Mouse (Mus musculus) lung, embryonic 16.5 days (tissue): Measurements from ENCODE around the gene Psmb10. TPM values are rescaled to one million over a fixed set of nuclear protein-coding genes. Genes with fewer than 3 reads are reported as not detected.

Experiments
- ATAC-seq: fragments of 200-750 bp; cut with Nextera tagmentation; 2 replicates; pipeline ENCODE4 v1.8.0; 2017; ENCODE audit warnings: low read depth, mild to moderate bottlenecking, moderate library complexity
- H3K27ac ChIP-seq: fragments of 300-500 bp; sonication (generic); 2 replicates; pipeline ENCODE4 v1.5.1; 2014; ENCODE audit warnings: mild to moderate bottlenecking, control low read depth, low read length
- H3K27me3 ChIP-seq: fragments of 300-500 bp; sonication (generic); 2 replicates; pipeline ENCODE4 v1.6.1; 2014; ENCODE audit warnings: low read depth, low read length, mixed read lengths; ENCODE audit not compliant: control insufficient read depth, insufficient read depth
- H3K36me3 ChIP-seq: fragments of 300-500 bp; sonication (generic); 2 replicates; pipeline ENCODE4 v1.6.1; 2014; ENCODE audit warnings: low read length; ENCODE audit not compliant: control insufficient read depth, insufficient read depth
- H3K4me1 ChIP-seq: fragments of 300-500 bp; sonication (generic); replicated peaks from 2 replicates; pipeline ENCODE4 v1.6.1; 2014; ENCODE audit warnings: low read length, mixed read lengths; ENCODE audit not compliant: control insufficient read depth, insufficient read depth
- H3K4me2 ChIP-seq: fragments of 300-500 bp; sonication (generic); 2 replicates; pipeline ENCODE4 v1.6.1; 2014; ENCODE audit warnings: low read depth, low read length, control low read depth
- H3K4me3 ChIP-seq: fragments of 300-500 bp; sonication (generic); 2 replicates; pipeline ENCODE4 v1.5.1; 2014; ENCODE audit warnings: mild to moderate bottlenecking, low read length, control low read depth
- H3K9ac ChIP-seq: fragments of 300-500 bp; sonication (generic); 2 replicates; pipeline ENCODE4 v1.6.1; 2014; ENCODE audit warnings: low read length, control low read depth
- H3K9me3 ChIP-seq: fragments of 300-500 bp; sonication (generic); 2 replicates; pipeline ENCODE4 v1.6.1; 2016; ENCODE audit warnings: low read length; ENCODE audit not compliant: control insufficient read depth
- WGBS: fragments of 180-500 bp; shearing (Covaris S2); extraction: QIAGEN DNeasy Blood & Tissue Kit; methylation state at CpG from one replicate; pipeline ENCODE4 v1.1.7; 2014; 5-methylcytosine and 5-hydroxymethylcytosine counted together
- polyA plus RNA-seq: library from polyadenylated mRNA; unstranded; fragments of >200 nt; fragmentation: Nextera tagmentation; extraction: Ambion mirVana; gene quantifications from 2 replicates; pipeline ENCODE4 v1.2.1, GENCODE M21; 2015

Psmb10 gene
- polyA plus RNA-seq, 1 experiment from 2014 or later, result 39.7 TPM

DNA sequence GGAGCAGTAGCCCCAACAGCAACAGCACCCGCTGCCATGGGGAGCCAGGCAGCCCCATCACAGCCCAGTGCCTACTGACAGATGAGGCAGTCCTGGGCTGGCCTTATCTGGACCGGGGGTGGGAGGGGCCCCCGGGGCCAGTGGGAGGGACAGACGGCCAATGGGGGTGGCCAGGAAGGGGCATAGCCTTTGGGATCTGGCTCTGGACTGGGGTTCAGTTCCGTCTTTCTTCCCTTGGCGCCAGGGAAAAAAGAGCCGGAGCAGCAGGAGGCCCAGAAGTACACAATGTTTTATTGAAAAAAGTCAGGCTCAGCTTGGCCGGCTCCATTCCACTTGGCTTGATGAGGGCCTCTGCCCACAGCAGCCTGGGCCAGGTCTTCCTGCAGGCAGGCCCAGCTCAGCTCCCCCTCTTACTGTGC, 5.1 kb upstream of the Psmb10 start, which contains the start of gene Lcat:
Lcat (minus strand) TSS at position 62 of the 419 bp plus-strand sequence.
- ATAC-seq, result no peak; the same call in 1 of the 2 replicates

DNA sequence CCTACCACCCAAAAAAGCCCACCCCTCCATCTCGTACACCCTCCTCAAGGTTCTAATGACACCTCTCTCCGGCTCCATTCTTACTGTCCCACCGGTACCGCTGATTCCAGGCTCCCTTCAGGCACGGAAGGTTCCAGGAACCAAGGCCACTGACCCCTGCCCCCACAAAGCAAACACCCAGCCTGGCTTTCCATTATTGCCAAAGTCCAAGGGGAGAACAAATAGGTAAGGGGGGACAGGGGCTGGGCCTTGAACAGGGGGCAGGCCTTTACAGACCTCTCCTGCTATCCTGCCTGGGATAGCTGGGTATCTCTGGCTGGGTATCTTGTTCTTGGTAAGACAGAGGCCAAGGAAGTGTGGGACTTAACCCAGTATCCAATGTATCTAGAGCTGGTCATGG, 4.3 kb upstream of the Psmb10 start:
- no peaks in the 10 kb centered on the region for H3K27me3 ChIP-seq
- WGBS, result 82% methylated on average over 5 of the region's 5 CpGs
- H3K36me3 ChIP-seq, result peaks cover 41% of the 10 kb centered on the region

More for the DNA sequence above, 5.1 kb upstream of the Psmb10 start, which contains the start of gene Lcat:
- Histone ChIP-seq H3K36me3 (peaks cover 46% of the 10 kb centered on the region), H3K4me2 (no peak within 1 kb of the TSS), H3K27ac (no peak within 1 kb of the TSS), H3K27me3 (no peaks in the 10 kb centered on the region), H3K9ac (no peak within 1 kb of the TSS), H3K9me3 (no peaks in the 10 kb centered on the region), H3K4me1 (0 out of 2 replicates have a peak, but pooled peaks cover 2% of the 10 kb centered on the region), H3K4me3 (no peak within 1 kb of the TSS)
- 72% methylated on average over 8 of the region's 8 CpGs for WGBS

GRCm38 (mm10) chr8:105942026-105942425, 3.8 kb upstream of the Psmb10 start:
- H3K36me3 ChIP-seq, result peaks cover 38% of the 10 kb centered on the region
- ATAC-seq, result no peak
- H3K9ac ChIP-seq, result no peak overlapping the region
- H3K4me2 ChIP-seq, result no peak overlapping the region
- H3K27me3 ChIP-seq, result no peaks in the 10 kb centered on the region
- peaks cover 5% of the 10 kb centered on the region; the same call in 1 of the 2 replicates for H3K4me1 ChIP-seq
- H3K4me3 ChIP-seq, result no peak overlapping the region
- H3K27ac ChIP-seq, result no peak overlapping the region
- H3K9me3 ChIP-seq, result no peaks in the 10 kb centered on the region
- 90% methylated on average over 11 of the region's 11 CpGs for WGBS

More for the DNA sequence above, 4.3 kb upstream of the Psmb10 start:
- peaks cover 5% of the 10 kb centered on the region; the same call in 1 of the 2 replicates for H3K4me1 ChIP-seq
- no peak overlapping the region for H3K9ac ChIP-seq
- no peaks in the 10 kb centered on the region for H3K9me3 ChIP-seq
- no peak for ATAC-seq
- no peak overlapping the region for H3K27ac ChIP-seq
- H3K4me2 ChIP-seq, result no peak overlapping the region
- H3K4me3 ChIP-seq, result no peak overlapping the region

- Histone ChIP-seq H3K27me3 (no peaks in the 10 kb centered on the region), H3K36me3 (peaks cover 5% of the 10 kb centered on the region; the same call in 1 of the 2 replicates), H3K9ac (peak overlapping the region; percentile 73), H3K4me1 (peaks cover 12% of the 10 kb centered on the region), H3K27ac (peak overlapping the region; percentile 86), H3K4me3 (peak overlapping the region; percentile 80), H3K9me3 (no peaks in the 10 kb centered on the region), H3K4me2 (peak overlapping the region; percentile 72)
- ATAC-seq, result peak; percentile 32; the same call in 1 of the 2 replicates
- under 1% methylated on average over 33 of the region's 33 CpGs for WGBS
These were observed 543 bp downstream of the Psmb10 start for GRCm38 (mm10) chr8:105937496-105938305.

DNA sequence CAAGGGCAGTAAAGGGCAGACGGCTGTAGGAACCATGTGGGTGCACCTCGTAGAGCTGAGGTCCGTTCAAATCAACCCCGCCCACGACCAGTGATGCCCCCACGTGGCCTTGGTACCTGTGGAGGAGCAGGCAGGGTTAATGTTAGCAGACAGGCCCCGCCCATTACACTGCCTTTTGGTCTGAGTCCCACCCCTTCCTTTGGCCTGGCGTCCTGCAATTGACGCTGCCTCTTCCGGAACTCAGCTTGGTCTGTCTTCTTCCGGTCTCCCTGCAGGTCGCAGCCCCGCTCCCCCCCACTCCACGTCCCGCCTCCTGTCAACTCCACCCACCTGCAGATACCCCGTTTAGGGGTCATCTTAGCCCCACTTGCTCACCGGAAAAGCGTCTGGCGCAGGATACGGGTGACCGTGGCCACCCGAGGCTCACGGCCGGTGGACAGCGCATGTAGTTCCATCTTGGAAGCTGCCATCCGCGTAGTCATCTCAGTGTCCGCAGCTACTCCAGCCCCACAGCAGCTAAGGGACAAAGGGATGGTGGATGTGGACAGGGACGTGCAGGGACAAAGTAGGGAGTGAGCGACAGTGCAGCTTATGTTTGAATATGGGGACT, 1.3 kb downstream of the Psmb10 start:
- WGBS, result under 1% methylated on average over 30 of the region's 30 CpGs
- H3K4me1 ChIP-seq, result peaks cover 12% of the 10 kb centered on the region
- peak overlapping the region; percentile 86 for H3K27ac ChIP-seq
- 0 out of 2 replicates have a peak, but pooled peaks cover 5% of the 10 kb centered on the region for H3K36me3 ChIP-seq
- H3K4me2 ChIP-seq, result peak overlapping the region; percentile 72
- peak; percentile 92 for ATAC-seq
- peak overlapping the region; percentile 73 for H3K9ac ChIP-seq
- peak overlapping the region; percentile 80 for H3K4me3 ChIP-seq
- H3K9me3 ChIP-seq, result no peaks in the 10 kb centered on the region
- H3K27me3 ChIP-seq, result no peaks in the 10 kb centered on the region

- 0 out of 2 replicates have a peak overlapping the region, but pooled peaks have one; percentile 35 for H3K27ac ChIP-seq
- no peaks in the 10 kb centered on the region for H3K9me3 ChIP-seq
- WGBS, result 17% methylated on average over 7 of the region's 7 CpGs
- peak overlapping the region; percentile 73 for H3K9ac ChIP-seq
- H3K36me3 ChIP-seq, result 0 out of 2 replicates have a peak, but pooled peaks cover 2% of the 10 kb centered on the region
- peaks cover 12% of the 10 kb centered on the region for H3K4me1 ChIP-seq
- H3K4me2 ChIP-seq, result peak overlapping the region; percentile 72
- no peaks in the 10 kb centered on the region for H3K27me3 ChIP-seq
- H3K4me3 ChIP-seq, result peak overlapping the region; percentile 80
- ATAC-seq, result no peak
These were observed 2.2 kb downstream of the Psmb10 start for GRCm38 (mm10) chr8:105935863-105936603.

- Histone ChIP-seq H3K4me1 (peaks cover 12% of the 10 kb centered on the region), H3K27ac (no peak overlapping the region), H3K9ac (no peak overlapping the region), H3K9me3 (no peaks in the 10 kb centered on the region), H3K36me3 (0 out of 2 replicates have a peak, but pooled peaks cover 2% of the 10 kb centered on the region), H3K27me3 (no peaks in the 10 kb centered on the region), H3K4me2 (no peak overlapping the region), H3K4me3 (no peak overlapping the region)
- no peak for ATAC-seq
- WGBS, result 62% methylated on average over 6 of the region's 6 CpGs
These were observed 3.1 kb downstream of the Psmb10 start for GRCm38 (mm10) chr8:105935105-105935504.

GRCm38 (mm10) chr8:105933762-105934161, 4.5 kb downstream of the Psmb10 start, which contains the start of gene Ctrl:
TSS of gene Ctrl (minus strand) at chr8:105933862.
- WGBS, result 89% methylated on average over 2 of the region's 2 CpGs
- Histone ChIP-seq H3K9me3 (no peaks in the 10 kb centered on the region), H3K4me2 (no peak within 1 kb of the TSS), H3K27me3 (no peaks in the 10 kb centered on the region), H3K4me3 (no peak within 1 kb of the TSS), H3K4me1 (peaks cover 12% of the 10 kb centered on the region), H3K27ac (no peak within 1 kb of the TSS), H3K9ac (no peak within 1 kb of the TSS), H3K36me3 (0 out of 2 replicates have a peak, but pooled peaks cover 6% of the 10 kb centered on the region)
- no peak for ATAC-seq
